Mouse (Mus musculus) heart, adult 2 months (tissue): Measurements from ENCODE around the gene Gm48551. TPM values are rescaled to one million over a fixed set of nuclear protein-coding genes. Genes with fewer than 3 reads are reported as not detected.

Source experiments
- DNase-seq, 2 experiments: peaks; one replicate each; pipeline ENCODE4 v3.0.0; 2021
- H3K27ac ChIP-seq: fragments of 200-600 bp; 2 replicates; pipeline ENCODE4 v1.8.1; 2022
- H3K27me3 ChIP-seq: fragments of 200-500 bp; 2 replicates; pipeline ENCODE4 v1.6.1; 2012; ENCODE audit warnings: mild to moderate bottlenecking, low read length, inconsistent platforms, mixed read lengths; ENCODE audit not compliant: control insufficient read depth, insufficient read depth
- H3K36me3 ChIP-seq: fragments of 200-500 bp; 2 replicates; pipeline ENCODE4 v1.6.1; 2012; ENCODE audit warnings: low read length, inconsistent platforms; ENCODE audit not compliant: control insufficient read depth, insufficient read depth
- H3K4me1 ChIP-seq: fragments of 200-500 bp; 2 replicates; pipeline ENCODE4 v1.6.1; 2011; ENCODE audit warnings: low read length; ENCODE audit not compliant: control insufficient read depth, insufficient read depth
- H3K4me3 ChIP-seq: fragments of 200-600 bp; 2 replicates; pipeline ENCODE4 v1.8.1; 2022
- H3K79me2 ChIP-seq: fragments of 200-500 bp; replicated peaks from 2 replicates; pipeline ENCODE4 v1.6.1; 2012; ENCODE audit warnings: mild to moderate bottlenecking, inconsistent platforms, low read length, moderate library complexity, mixed read lengths; ENCODE audit not compliant: control insufficient read depth, insufficient read depth
- H3K9ac ChIP-seq: fragments of 200-500 bp; 2 replicates; pipeline ENCODE4 v1.6.1; 2012; ENCODE audit warnings: low read depth, mild to moderate bottlenecking, control low read depth, inconsistent platforms, low read length, mixed read lengths
- CTCF ChIP-seq: fragments of 200-600 bp; IDR thresholded peaks from 2 replicates; pipeline ENCODE4 v1.8.1; 2022; ENCODE audit warnings: antibody characterized with exemption, mild to moderate bottlenecking, moderate library complexity
- EP300 ChIP-seq: fragments of 200-500 bp; IDR thresholded peaks from 2 replicates; pipeline ENCODE4 v1.6.1; 2011; ENCODE audit warnings: low read depth, low read length, control low read depth; ENCODE audit not compliant: insufficient read depth
- POLR2A ChIP-seq: fragments of 200-500 bp; IDR thresholded peaks from 2 replicates; pipeline ENCODE4 v1.6.1; 2011; ENCODE audit warnings: mild to moderate bottlenecking, low read depth, low read length, control low read depth; ENCODE audit not compliant: insufficient read depth
- WGBS: fragments of 180-500 bp; shearing (Covaris S2); methylation state at CpG from one replicate; pipeline ENCODE4 v1.1.7; 2018; 5-methylcytosine and 5-hydroxymethylcytosine counted together
- intact Hi-C: fragments of 180-260 bp; cut with DNase I; formaldehyde crosslinking; loops from one replicate; pipeline ENCODE4 v1.15.1; 2025
- polyA plus RNA-seq: library from polyadenylated mRNA; depleted of rRNA; stranded (reverse); fragments of >200 nt; gene quantifications from 2 replicates; pipeline ENCODE4 v1.2.3, GENCODE M21; 2012
- total RNA-seq, 2 experiments: library from RNA; stranded (reverse); gene quantifications; 2 replicates each; pipeline ENCODE4 v1.2.3; 2021

Gm48551 gene
- total and polyA plus RNA-seq, 3 experiments = 0.73 to 2.1 (median 1.9) TPM

DNA sequence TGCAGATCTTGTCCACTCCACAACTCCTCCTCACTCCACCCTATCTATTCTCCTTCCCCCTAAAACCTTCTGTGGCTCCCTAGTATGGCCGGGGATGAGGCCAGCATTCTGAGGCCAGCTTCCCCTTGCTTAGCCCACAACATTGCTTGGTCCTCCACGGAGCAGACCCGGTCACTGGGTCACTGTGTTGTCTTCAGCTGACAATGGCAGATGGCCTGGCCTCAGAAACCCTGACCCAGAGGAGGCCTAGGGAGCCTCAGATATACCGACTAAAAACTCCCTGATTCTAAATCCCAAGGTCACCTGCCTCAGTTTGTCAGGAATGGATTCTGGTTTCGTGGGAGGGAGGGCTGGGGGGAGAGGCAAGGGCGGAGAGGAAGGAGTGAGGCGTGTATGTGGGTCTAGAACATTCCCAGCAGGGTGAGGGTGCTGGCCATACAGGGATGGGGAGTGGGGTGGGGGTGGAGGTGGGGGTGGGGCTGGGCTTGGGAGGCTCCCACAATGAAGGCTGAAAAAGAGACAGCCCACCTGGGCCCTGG is 18.0 kb downstream of the Gm48551 start:
- intact Hi-C loops = no loop called here
- Histone ChIP-seq H3K27ac (peak overlapping the region; percentile 83), H3K4me3 (no peak overlapping the region), H3K79me2 (no peaks in the 10 kb centered on the region), H3K27me3 (no peaks in the 10 kb centered on the region), H3K4me1 (peaks cover 22% of the 10 kb centered on the region), H3K36me3 (no peaks in the 10 kb centered on the region; the same call in none of the 2 replicates), H3K9ac (no peak overlapping the region)
- no peak for TF ChIP-seq POLR2A
- no peak for TF ChIP-seq CTCF
- TF ChIP-seq EP300 = no peak
- DNase-seq = no peak
- 27% methylated on average over 7 of the region's 7 CpGs for WGBS

- H3K36me3 ChIP-seq = peaks cover 8% of the 10 kb centered on the region
- H3K79me2 ChIP-seq = no peaks in the 10 kb centered on the region
- peak overlapping the region; percentile 17 for H3K27ac ChIP-seq
- H3K27me3 ChIP-seq = no peaks in the 10 kb centered on the region
- H3K4me3 ChIP-seq = no peak overlapping the region
- 83% methylated on average over 10 of the region's 10 CpGs for WGBS
- intact Hi-C loops = no loop called here
- TF ChIP-seq EP300 (no peak), CTCF (no peak), POLR2A (no peak)
- no peak for DNase-seq
- H3K4me1 ChIP-seq = peaks cover 30% of the 10 kb centered on the region
- H3K9ac ChIP-seq = no peak overlapping the region
These were observed 19.2 kb downstream of the Gm48551 start for GRCm38 (mm10) chr10:81403511-81403910.

DNA sequence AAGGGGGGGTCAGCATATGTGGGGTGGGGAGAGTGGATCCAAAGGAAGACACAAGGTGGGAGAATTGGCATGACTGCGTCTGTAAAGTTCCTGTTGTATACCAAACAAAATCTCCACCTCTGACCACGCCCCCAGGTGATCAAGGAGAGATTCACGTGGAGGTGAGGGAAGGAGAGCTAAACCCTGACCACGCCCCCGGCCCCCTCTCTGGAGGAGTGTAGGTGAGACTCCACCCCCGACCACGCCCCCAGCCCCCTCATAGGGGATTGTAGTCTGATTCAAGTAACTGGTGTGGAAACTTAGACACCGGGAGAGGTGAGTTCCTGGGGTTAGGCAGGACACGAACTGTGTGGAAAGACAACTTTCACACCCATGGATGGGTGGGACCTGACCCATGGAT is 19.8 kb downstream of the Gm48551 start:
- 51% methylated on average over 9 of the region's 9 CpGs for WGBS
- Histone ChIP-seq H3K27ac (peak overlapping the region; percentile 68; the same call in 1 of the 2 replicates), H3K27me3 (no peaks in the 10 kb centered on the region), H3K79me2 (no peaks in the 10 kb centered on the region), H3K36me3 (peaks cover 9% of the 10 kb centered on the region), H3K4me1 (peaks cover 33% of the 10 kb centered on the region), H3K4me3 (no peak overlapping the region), H3K9ac (no peak overlapping the region)
- DNase-seq = no peak
- intact Hi-C loops = loop anchor here (2.0 kb wide), 1 partner anchor 13 kb away; no protein-coding TSS in a partner anchor
- TF ChIP-seq POLR2A (no peak), CTCF (no peak), EP300 (no peak)

GRCm38 (mm10) chr10:81404720-81405119 is 20.5 kb downstream of the Gm48551 start:
- H3K4me3 ChIP-seq = no peak overlapping the region
- peak overlapping the region; percentile 10; the same call in 1 of the 2 replicates for H3K9ac ChIP-seq

GRCm38 (mm10) chr10:81405588-81406201 is 21.4 kb downstream of the Gm48551 start:
- TF ChIP-seq POLR2A = no peak
- TF ChIP-seq EP300 = 0 out of 2 replicates have a peak, but pooled peaks have one; percentile 33
- TF ChIP-seq CTCF = peak; percentile 88
- Histone ChIP-seq H3K4me1 (peaks cover 45% of the 10 kb centered on the region), H3K4me3 (no peak overlapping the region), H3K9ac (no peak overlapping the region), H3K79me2 (no peaks in the 10 kb centered on the region), H3K36me3 (peaks cover 11% of the 10 kb centered on the region), H3K27me3 (no peaks in the 10 kb centered on the region), H3K27ac (peak overlapping the region; percentile 91)
- intact Hi-C loops = loop anchor here (2.0 to 5.0 kb wide), 2 partner anchors 15 to 37 kb away; no protein-coding TSS in a partner anchor
- DNase-seq = peak; percentile 64 to 73
- 53% methylated on average over 13 of the region's 13 CpGs for WGBS

More at GRCm38 (mm10) chr10:81404720-81405119, 20.5 kb downstream of the Gm48551 start:
- Histone ChIP-seq H3K36me3 (peaks cover 11% of the 10 kb centered on the region), H3K4me1 (peaks cover 36% of the 10 kb centered on the region), H3K79me2 (no peaks in the 10 kb centered on the region), H3K27ac (peak overlapping the region; percentile 68), H3K27me3 (no peaks in the 10 kb centered on the region)
- no peak for TF ChIP-seq POLR2A
- 0 out of 2 replicates have a peak, but pooled peaks have one; percentile 20 for TF ChIP-seq EP300
- TF ChIP-seq CTCF = no peak
- peak in 1 of 2 experiments; percentile 71 for DNase-seq
- intact Hi-C loops = loop anchor here (2.0 to 5.0 kb wide), 2 partner anchors 14 to 38 kb away; no protein-coding TSS in a partner anchor
- 42% methylated on average over 18 of the region's 18 CpGs for WGBS
